Mouse (Mus musculus): ENCODE data around the gene Ppp4r3a.
"Not testable (repeated sequence)": the region's sequence is repeated elsewhere in the genome, so short reads cannot be mapped to it uniquely, and the experiment has no call there.

Gene Ppp4r3a

GRCm38 (mm10) chr12:101028247-101028953 lies 55.1 kb downstream of the Ppp4r3a start:
- DNase-seq (ENCODE audit: low spot score): no peak

- DNase-seq (ENCODE audit: low spot score): peak; percentile 42
Observed at GRCm38 (mm10) chr12:101027451-101028246, 55.9 kb downstream of the Ppp4r3a start.

- DNase-seq (ENCODE audit: low spot score): no peak
Observed at GRCm38 (mm10) chr12:101026946-101027345, 56.6 kb downstream of the Ppp4r3a start.

GRCm38 (mm10) chr12:101026518-101026917 lies 57.0 kb downstream of the Ppp4r3a start:
- DNase-seq (ENCODE audit: low spot score): no peak

GRCm38 (mm10) chr12:101026025-101026424 lies 57.5 kb downstream of the Ppp4r3a start:
- no peak for DNase-seq (ENCODE audit: low spot score)

GRCm38 (mm10) chr12:101025379-101025778 lies 58.1 kb downstream of the Ppp4r3a start:
- no peak for DNase-seq (ENCODE audit: low spot score)

- DNase-seq (ENCODE audit: low spot score): no peak
Observed at GRCm38 (mm10) chr12:101024824-101025223, 58.7 kb downstream of the Ppp4r3a start.

- no peak for DNase-seq (ENCODE audit: low spot score)
Observed at GRCm38 (mm10) chr12:101023143-101023542, 60.4 kb downstream of the Ppp4r3a start.

GRCm38 (mm10) chr12:101022353-101022752 lies 61.1 kb downstream of the Ppp4r3a start:
- no peak for DNase-seq (ENCODE audit: low spot score)

GRCm38 (mm10) chr12:101021484-101022226 lies 61.8 kb downstream of the Ppp4r3a start:
- DNase-seq (ENCODE audit: low spot score): no peak

GRCm38 (mm10) chr12:101020210-101021015 lies 63.1 kb downstream of the Ppp4r3a start:
- no peak for DNase-seq (ENCODE audit: low spot score)

GRCm38 (mm10) chr12:101019443-101019842 lies 64.1 kb downstream of the Ppp4r3a start:
- DNase-seq (ENCODE audit: low spot score): no peak

- no peak for DNase-seq (ENCODE audit: low spot score)
Observed at GRCm38 (mm10) chr12:101019031-101019430, 64.5 kb downstream of the Ppp4r3a start.

- DNase-seq (ENCODE audit: low spot score): no peak
Observed at GRCm38 (mm10) chr12:101017971-101018371, 65.5 kb downstream of the Ppp4r3a start.

- no peak for DNase-seq (ENCODE audit: low spot score)
Observed at GRCm38 (mm10) chr12:101016412-101016928, 67.0 kb downstream of the Ppp4r3a start.

- DNase-seq (ENCODE audit: low spot score): no peak
Observed at GRCm38 (mm10) chr12:101015926-101016325, 67.6 kb downstream of the Ppp4r3a start.

- no peak for DNase-seq (ENCODE audit: low spot score)
Observed at GRCm38 (mm10) chr12:101015165-101015560, 68.3 kb downstream of the Ppp4r3a start.

GRCm38 (mm10) chr12:101014549-101015164 lies 68.8 kb downstream of the Ppp4r3a start:
- DNase-seq (ENCODE audit: low spot score): no peak

- DNase-seq (ENCODE audit: low spot score): not testable (repeated sequence)
Observed at GRCm38 (mm10) chr12:101013668-101014067, 69.8 kb downstream of the Ppp4r3a start.

- DNase-seq (ENCODE audit: low spot score): no peak
Observed at GRCm38 (mm10) chr12:101013078-101013665, 70.3 kb downstream of the Ppp4r3a start.

Measured in left cerebral cortex, adult 11 months (tissue).